Mouse (Mus musculus) mesoderm, embryonic 11.5 days (tissue): Measurements from ENCODE around the gene Dpp10.

ENCODE experiments used
- DNase-seq: peaks from one replicate; pipeline ENCODE4 v3.0.0-alpha.2; 2012; ENCODE audit warnings: low read depth, low spot score

Dpp10 gene

DNA sequence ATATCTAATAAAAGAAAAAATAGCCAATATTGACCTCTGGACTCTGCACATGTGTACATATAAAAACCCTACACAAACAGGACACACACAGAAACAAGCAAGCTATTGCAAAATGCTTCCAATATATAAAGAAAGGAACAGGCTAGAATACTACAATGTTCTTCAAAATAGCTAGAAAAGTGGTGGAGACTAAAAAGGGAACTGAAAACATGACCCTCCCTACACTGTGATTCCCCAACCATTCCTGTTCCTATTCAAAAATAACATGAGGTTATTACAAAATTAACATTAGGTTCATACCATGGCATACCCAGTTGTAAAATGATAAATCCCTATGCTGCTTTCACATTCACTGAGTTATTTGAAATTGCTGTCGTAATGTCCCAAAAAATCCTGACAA lies 125.8 kb downstream of the Dpp10 start:
- DNase-seq: no peak

GRCm38 (mm10) chr1:123902628-123903027 lies 142.7 kb downstream of the Dpp10 start:
- no peak for DNase-seq

- no peak for DNase-seq
Measured at GRCm38 (mm10) chr1:123901218-123901617, 144.1 kb downstream of the Dpp10 start.

- DNase-seq: no peak
Measured at GRCm38 (mm10) chr1:123887243-123887642, 158.1 kb downstream of the Dpp10 start.

GRCm38 (mm10) chr1:123846881-123847280 lies 198.5 kb downstream of the Dpp10 start:
- no peak for DNase-seq

GRCm38 (mm10) chr1:123801206-123801605 lies 244.2 kb downstream of the Dpp10 start:
- peak; percentile 4 for DNase-seq

- DNase-seq: no peak
Measured at GRCm38 (mm10) chr1:123765511-123765910, 279.8 kb downstream of the Dpp10 start.

DNA sequence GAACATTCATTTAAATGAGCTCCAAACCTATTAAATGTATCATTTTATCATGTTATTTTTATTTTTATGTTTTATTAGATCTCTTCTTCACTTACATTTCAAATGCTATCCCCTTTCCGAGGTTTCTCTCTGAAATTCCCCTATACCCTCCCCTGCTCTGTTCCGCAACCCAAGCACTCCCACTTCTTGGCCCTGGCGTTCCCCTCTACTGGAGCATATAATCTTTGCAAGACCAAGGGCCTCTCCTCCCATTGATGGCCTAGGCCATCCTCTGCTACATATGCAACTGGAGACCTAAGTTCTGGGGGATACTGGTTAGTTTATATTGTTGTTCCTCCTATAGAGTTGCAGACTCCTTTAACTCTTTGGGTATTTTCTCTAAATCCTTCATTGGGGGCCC lies 283.1 kb downstream of the Dpp10 start:
- DNase-seq: no peak

- no peak for DNase-seq
Measured at GRCm38 (mm10) chr1:123756055-123756454, 289.3 kb downstream of the Dpp10 start.

DNA sequence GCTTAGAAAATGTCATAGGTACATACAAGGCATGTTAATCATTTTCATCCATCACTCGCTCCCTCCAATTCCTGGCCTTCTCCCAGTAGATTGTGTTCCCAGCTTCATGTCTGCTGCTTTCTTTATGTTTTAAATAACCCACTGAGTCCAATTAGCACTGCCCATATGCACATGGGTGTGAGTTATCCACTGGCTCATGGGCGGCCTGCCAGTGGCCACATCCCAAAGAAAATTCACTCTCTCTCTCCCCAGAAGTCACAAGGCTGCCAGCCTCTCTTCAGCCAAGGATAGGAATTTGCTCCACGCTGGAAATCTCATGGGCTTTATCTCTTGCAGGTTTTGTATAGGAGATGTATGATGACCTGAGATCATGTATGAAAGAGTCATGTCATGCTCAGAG lies 338.1 kb downstream of the Dpp10 start:
- DNase-seq: no peak

GRCm38 (mm10) chr1:123658409-123658808 lies 386.9 kb downstream of the Dpp10 start:
- no peak for DNase-seq

DNA sequence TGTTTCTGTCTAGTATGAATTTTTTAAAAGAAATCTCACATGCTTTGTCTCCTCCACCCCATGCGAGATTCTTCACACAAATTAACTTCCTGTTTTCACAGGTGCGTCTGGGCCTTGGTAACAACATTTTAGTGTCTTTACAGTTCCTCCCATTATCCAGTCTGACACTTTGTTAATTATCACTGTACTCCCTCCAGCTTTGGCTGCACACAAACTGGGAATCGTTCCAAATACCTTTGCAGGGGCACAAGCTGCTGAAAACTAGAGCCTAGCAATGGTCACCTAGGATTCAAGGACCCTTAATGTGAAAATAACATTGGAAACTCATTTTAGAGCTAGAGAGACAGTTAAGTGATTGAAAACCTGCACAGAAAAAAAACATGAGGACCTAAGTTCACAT lies 388.8 kb downstream of the Dpp10 start:
- DNase-seq: no peak

GRCm38 (mm10) chr1:123637897-123638296 lies 407.5 kb downstream of the Dpp10 start:
- DNase-seq: no peak

DNA sequence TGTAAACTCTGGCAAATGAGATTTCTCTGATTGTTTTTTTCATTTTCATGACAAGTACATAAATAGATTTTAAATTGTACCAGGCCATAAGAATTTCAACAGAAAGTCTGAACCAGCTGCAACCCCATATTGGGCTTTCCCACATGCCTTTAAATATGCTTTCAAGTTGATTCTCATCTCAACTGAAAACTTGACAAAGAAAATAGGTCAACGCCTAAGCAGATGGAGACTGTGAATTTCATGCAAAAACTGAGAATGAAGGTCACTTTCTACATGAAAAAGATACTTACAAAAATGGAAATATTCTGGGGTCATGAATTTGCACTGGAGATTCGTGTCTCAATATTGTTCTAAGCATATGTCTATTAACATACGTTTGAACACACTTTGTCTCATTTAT lies 417.1 kb downstream of the Dpp10 start:
- no peak for DNase-seq

DNA sequence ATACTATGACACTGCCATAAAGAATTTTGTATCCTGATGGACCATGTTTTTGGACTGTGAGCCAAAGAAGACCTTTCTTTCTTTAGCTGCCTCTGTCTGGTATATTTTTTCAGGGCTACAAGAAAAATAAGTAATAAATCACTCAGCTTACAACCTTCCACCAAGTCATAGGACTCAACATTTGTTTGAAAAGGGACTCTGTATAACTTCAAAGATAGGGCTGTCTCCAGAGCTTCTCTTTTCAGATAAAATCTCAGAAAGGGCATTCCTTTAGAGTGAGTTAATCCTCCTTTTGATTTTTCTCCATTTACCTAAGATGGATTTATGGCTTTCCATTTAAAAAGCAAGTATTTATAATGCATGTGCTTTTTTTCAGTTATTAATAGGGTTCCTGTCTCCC lies 460.5 kb downstream of the Dpp10 start:
- DNase-seq: no peak

GRCm38 (mm10) chr1:123580112-123580511 lies 465.2 kb downstream of the Dpp10 start:
- no peak for DNase-seq

- no peak for DNase-seq
Measured at GRCm38 (mm10) chr1:123573713-123574112, 471.6 kb downstream of the Dpp10 start.

DNA sequence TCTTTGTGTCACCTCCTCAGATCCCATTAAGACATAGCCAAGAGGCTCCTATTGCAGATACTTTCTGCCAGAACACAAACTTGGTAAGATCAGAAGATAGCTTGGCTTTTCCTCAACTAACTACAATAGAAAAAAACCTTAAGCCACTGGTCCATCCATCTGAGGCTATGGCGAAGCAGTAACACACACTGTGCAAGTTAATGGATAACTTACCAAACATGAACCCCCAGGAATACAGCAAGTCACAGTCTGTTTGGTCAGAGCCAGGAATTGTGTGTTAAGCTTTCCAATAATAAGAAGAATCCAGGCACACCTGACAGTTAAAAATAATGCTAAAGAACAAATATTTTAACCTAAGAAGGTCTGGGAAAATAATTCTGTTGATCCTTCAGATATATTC lies 502.9 kb downstream of the Dpp10 start:
- DNase-seq: no peak

- no peak for DNase-seq
Measured at GRCm38 (mm10) chr1:123467729-123468128, 577.6 kb downstream of the Dpp10 start.

- DNase-seq: no peak
Measured at GRCm38 (mm10) chr1:123414163-123414562, 631.2 kb downstream of the Dpp10 start.

DNA sequence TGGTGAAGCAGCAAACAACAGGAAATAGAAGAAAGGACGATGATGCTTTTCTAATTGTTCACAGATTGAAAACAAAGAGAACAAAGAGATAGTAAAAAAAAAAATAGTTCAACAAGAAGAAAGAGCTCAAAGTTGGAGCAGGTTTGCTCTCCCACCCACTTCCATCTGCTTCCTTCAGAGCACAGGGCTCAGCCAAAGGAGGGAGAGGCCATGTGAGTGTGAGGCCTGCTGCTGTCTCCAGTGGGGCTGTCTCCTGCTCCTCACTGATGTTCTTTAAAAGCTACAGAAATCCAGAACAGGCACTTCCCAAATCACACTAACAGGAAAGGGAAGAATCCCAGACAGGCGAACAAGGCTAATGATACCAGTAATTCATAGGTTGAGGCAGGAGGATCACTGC lies 694.1 kb downstream of the Dpp10 start:
- DNase-seq: no peak

DNA sequence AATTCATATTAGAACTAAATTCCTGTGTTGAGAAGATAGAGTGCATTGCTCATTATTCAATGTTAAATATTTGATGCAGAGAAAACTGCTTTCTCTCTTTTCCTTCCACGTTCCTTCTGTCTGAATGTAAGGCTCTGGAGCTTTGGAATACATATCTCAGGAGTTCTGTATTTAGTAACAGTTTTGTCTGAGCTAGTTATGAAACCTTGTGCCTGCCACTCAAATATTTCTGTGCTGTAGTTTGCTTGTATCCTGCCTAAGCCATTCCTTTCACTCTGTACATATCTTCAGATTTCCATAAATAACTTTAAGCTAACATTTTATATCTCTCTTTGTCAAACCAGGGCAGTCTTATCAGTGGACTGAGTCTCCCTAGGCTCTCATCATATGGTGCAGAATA lies 707.5 kb downstream of the Dpp10 start:
- no peak for DNase-seq

DNA sequence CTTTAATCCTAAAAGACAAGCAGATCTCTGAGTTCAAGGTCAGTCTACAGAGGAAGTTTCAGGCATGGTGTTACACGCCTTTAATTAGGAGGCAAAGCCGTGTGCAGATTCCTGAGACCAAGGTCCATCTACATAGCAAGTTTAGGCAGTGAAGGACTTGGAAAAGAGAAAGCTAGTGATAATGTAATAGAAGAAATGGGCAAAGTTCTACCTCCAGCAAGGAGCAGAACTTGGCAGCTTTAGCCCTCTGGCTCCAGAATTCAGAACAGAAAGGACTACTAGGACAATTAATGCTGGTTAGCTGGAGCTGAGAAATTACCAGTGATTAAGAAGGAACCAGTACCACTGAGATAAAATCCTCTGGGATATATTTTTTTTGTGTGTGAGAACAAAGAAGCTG lies 728.5 kb downstream of the Dpp10 start:
- DNase-seq: no peak
